Mouse (Mus musculus) adrenal gland, adult 2 months (tissue): ENCODE measurements around the gene Cst3. TPM values are rescaled to one million over a fixed set of nuclear protein-coding genes. Genes with fewer than 3 reads are reported as not detected.

ENCODE experiments used
- DNase-seq: peaks from one replicate; pipeline ENCODE4 v3.0.0; 2021
- polyA plus RNA-seq: library from polyadenylated mRNA; depleted of rRNA; stranded (reverse); fragments of >200 nt; gene quantifications from 2 replicates; pipeline ENCODE4 v1.2.3, GENCODE M21; 2012; rRNA removed
- total RNA-seq, 2 experiments: library from RNA; stranded (reverse); gene quantifications; 2 replicates each; pipeline ENCODE4 v1.2.3; 2021

Gene Cst3
- total and polyA plus RNA-seq, 3 experiments, result 994 to 1,344 (median 1,003) TPM

DNA sequence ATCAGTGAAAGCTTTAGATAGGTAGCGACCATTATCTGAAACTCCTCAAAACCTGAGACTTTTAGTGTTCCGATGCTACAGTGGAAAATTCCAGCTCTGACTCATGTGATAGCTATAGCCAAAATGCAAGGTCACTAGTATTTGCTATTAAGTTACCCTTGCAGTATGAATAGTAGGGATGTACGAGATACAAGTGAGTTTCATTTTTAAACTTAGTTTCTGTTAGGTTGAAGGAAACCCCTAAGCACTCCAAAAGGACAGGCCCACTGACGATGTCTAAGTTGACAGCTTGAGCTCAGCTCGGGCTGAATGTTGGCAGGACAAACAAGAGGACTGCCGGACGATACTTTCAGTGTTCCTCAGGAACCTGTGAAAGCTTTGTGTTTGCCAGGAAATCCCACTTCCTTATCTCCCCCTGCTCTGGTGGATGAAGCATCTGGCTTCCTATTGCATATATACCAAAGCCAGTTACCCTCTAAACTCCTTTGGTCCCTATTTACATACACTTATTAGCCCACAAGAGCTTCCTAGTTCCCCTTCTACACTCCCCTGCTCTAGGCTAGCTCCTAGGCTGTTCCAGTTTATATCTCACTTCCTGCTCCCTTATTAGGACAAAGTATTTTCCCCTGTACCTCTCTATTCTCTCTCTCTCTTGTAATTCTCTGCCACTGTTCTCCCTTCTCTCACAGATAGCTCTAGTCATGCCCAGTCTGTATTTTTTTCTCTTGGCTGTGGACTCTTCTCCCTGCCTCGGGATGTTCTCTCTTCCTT lies 18.7 kb downstream of the Cst3 start:
- DNase-seq, result no peak

DNA sequence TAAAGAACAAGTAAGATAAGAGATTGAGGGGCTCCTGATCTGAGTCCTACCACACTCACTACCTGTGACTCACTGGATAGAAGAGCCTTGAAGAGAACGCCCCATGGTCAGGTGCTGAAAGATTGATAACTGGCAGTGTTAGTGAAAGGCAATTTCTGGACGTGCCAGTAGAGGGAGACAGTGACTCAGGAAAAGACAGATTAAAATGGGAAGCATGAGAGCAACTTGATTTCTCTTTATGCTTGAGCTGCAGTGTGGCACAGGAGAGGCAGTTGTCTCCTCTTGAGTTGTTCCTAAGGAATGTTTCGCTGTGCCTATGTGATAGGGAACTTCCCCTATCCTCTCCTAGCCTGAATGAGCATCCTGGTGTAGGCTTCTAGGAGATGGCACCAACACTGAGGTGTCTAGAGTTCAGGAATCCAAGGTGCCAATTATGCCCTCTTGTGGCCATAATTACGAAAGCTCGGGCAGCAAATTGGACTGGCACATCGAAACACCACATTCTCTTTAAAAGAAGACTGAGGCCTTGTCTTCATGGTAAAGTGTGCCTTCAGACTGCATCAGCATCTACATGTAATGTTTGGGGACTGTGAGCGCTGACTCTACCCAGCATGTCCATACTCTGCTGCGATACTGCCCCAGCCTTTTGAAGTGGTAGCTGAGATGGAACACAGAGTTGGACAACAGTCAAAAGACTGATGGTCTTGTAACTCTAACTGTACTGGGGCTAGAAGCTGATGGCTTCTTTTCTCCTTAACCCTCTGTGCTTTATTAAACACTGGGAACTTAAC lies 24.2 kb downstream of the Cst3 start:
- peak; percentile 83 for DNase-seq

DNA sequence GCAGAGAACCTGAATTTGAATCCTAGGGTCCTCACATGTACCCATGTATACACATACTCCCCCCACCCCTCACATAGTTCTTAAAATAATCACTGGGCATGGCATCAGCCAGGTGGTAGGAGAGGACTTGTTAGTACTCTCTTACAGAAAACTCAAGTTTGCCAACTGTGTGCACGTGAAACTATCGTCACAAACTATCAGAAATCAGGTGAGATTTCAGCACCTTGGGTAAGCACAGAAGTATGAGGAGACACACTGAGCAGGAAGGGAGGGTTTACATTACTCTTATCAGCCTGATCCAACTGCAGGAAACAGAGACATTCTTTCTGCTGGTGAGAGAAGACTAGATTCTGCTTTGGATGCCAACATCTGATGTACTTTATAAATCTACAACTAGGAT lies 36.3 kb downstream of the Cst3 start:
- no peak for DNase-seq

DNA sequence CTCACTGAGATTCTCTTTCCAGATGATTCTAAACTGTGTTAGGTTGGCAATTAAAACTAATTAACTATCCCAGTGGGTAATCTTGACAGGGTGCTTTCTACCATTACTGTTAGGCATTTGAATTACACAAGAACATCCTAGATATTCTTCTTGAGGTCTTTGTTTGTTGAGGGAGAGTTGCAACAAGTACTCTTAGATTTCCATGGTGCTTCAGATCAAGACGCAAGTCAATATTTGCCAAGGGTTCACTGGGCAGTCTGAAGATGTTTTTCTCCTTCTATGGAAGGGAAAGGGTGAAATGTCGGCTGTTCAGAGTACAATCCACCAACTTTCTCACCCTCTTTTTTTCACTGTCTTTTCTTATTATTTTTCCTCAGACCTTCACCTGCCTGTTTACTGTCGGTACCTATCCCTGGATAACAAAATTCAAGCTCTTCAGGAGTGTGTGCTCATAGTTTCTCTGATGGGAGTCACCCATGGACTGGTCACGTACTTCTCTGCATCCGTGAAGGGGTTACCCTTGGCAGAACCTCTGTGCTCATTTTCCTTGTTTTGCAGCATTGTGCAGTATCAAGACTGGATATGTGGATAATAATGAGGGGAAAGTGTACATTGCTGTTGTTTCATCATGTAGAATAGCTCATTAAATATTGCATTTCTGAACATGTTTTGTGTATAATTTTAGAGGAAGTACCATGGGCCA lies 37.3 kb downstream of the Cst3 start:
- DNase-seq, result no peak

DNA sequence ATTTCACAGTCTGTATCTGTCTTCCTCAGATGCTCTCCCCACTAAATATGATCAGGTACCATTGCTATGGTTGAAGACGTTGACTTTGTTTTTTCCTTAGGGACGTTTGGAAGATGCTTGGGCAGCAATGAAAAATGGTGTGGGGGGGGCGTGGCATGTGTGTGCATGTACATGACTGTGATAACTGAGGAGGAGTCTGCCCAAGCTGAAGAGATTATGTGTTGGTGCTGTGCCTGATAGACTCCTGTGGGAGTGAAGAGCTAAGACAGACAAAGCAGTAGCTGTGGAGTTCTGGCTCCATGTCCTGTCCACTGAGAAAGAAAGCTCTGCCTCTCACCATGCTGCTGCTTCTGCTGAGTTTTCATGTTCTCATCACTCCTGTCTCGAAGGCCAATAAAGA lies 40.6 kb downstream of the Cst3 start, which contains the start of gene Cst9:
Gene Cst9, plus strand, starts transcription at position 236 of the 400 bp plus-strand sequence.
- DNase-seq, result no peak

DNA sequence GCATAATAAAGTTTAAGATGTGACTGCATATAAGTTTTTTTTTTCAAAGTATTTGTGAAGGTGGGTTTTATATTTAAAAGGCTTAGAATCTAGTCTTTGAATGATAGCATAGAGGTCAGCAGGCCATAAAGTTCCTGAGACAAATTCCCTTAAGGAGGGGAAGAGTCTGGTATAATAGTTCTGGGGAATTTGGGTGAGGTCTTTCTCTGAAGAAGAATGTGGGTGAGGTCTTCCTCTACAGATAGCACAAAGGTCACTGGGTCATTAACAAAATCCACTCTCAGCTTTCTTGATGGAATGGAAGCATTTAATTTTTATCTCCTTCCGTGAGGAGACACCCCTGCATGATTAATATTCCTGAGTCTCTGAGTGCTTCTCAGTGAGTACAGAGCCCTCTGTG lies 49.5 kb downstream of the Cst3 start:
- no peak for DNase-seq

Other genes starting within 250 kb of the Cst3 start
- 10 to 100 TPM; 15.8 to 20.6 TPM for gene Nxt1, start 203.1 kb downstream of the Cst3 start, total RNA-seq
- 10.9 and 11.1 TPM in 2 replicates for gene Nxt1, start 203.1 kb downstream of the Cst3 start, polyA plus RNA-seq
- gene Gzf1, start 194.7 kb downstream of the Cst3 start, total RNA-seq, result 10 to 100 TPM; 26.8 to 31.7 TPM
- gene Gzf1, start 194.7 kb downstream of the Cst3 start, polyA plus RNA-seq, result 7.7 and 10.5 TPM in 2 replicates
- 1 to 10 TPM; 4.8 to 5.1 TPM for gene Napb, start 143.2 kb downstream of the Cst3 start, total RNA-seq
- 0.49 and 0.61 TPM in 2 replicates for gene Napb, start 143.2 kb downstream of the Cst3 start, polyA plus RNA-seq
- gene Cstl1, start 125.3 kb downstream of the Cst3 start, total RNA-seq, result under 1 TPM in 1 of 2 experiments, not detected in 1; 0.62 TPM
- not detected in 2 replicates for gene Cstl1, start 125.3 kb downstream of the Cst3 start, polyA plus RNA-seq
- not detected for gene Cst11, start 104.2 kb downstream of the Cst3 start, total RNA-seq
- gene Cst11, start 104.2 kb downstream of the Cst3 start, polyA plus RNA-seq, result not detected in 2 replicates
- not detected for gene 8030411F24Rik, start 93.7 kb downstream of the Cst3 start, total RNA-seq
- gene 8030411F24Rik, start 93.7 kb downstream of the Cst3 start, polyA plus RNA-seq, result not detected in 2 replicates
- gene Cst12, start 86.3 kb downstream of the Cst3 start, total RNA-seq, result not detected
- not detected in 2 replicates for gene Cst12, start 86.3 kb downstream of the Cst3 start, polyA plus RNA-seq
- gene Cst8, start 76.9 kb downstream of the Cst3 start, total RNA-seq, result 10 to 100 TPM in 1 of 2 experiments, 1 to 10 TPM in 1; 7.7 to 81.2 TPM
- gene Cst8, start 76.9 kb downstream of the Cst3 start, polyA plus RNA-seq, result 1.7 and 2.1 TPM in 2 replicates
- gene Cst13, start 55.6 kb downstream of the Cst3 start, total RNA-seq, result not detected
- not detected in 2 replicates for gene Cst13, start 55.6 kb downstream of the Cst3 start, polyA plus RNA-seq
- gene Cst9, start 40.5 kb downstream of the Cst3 start, total RNA-seq, result not detected
- not detected in 2 replicates for gene Cst9, start 40.5 kb downstream of the Cst3 start, polyA plus RNA-seq
- 1 to 10 TPM in 1 of 2 experiments, not detected in 1; 1.7 TPM for gene 9230104L09Rik, start 10.7 kb downstream of the Cst3 start, total RNA-seq
- gene 9230104L09Rik, start 10.7 kb downstream of the Cst3 start, polyA plus RNA-seq, result 0.19 TPM in 1 of 2 replicates, not detected in the other
- not detected for gene Gm1330, start 127.6 kb upstream of the Cst3 start, total RNA-seq
- not detected in 2 replicates for gene Gm1330, start 127.6 kb upstream of the Cst3 start, polyA plus RNA-seq
- gene Gm10750, start 141.5 kb upstream of the Cst3 start, total RNA-seq, result not detected
- not detected in 2 replicates for gene Gm10750, start 141.5 kb upstream of the Cst3 start, polyA plus RNA-seq